Comparison of ENCODE assay signal across 8 mouse cellular contexts in the genomic region with DNA sequence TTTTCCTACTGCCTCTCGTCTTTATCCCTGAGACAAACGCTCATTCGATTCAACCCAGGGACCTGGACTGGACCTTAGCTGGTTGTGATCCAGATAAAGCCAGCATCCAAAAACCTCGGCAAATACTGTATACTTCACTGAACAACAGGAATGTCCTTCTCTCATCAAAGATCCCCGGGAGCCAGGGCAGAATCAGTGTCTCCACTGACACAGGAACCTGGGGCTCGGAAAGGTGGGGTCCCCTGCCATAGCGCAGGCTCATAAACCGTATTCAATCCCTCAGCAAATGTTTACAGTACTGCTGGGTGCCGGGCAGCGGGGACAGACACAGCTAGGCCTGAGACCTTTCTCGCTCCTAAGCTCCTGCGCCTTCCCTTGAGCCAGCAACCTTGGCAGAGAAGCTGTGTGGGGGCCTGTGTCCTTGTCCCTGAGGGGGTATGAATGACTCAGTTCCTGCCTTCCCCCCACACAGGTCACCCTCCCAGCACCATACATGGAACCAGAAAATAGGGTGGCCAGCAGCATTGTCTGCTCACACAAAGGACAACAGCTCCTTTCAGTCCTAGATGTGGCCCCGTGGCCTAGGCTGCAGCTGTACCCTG. TPM values are rescaled to one million over a fixed set of nuclear protein-coding genes. Genes with fewer than 3 reads are reported as not detected.
DNase-seq lines count a peak whose midpoint lies in the region; ATAC-seq lines count a peak whose summit lies in the region.

No protein-coding gene starts in this region.

- H3K4me2 ChIP-seq in intestine, embryonic 14.5 days (ENCODE audit: low read length): no peak overlapping the region
- no peak overlapping the region for H3K4me2 ChIP-seq in intestine, embryonic 15.5 days (replicated peaks)
- H3K4me2 ChIP-seq in midbrain, embryonic 11.5 days: no peak overlapping the region

- 52% methylated on average over 13 of the region's 13 CpGs for WGBS in intestine, embryonic 14.5 days
- 51% methylated on average over 13 of the region's 13 CpGs for WGBS in intestine, embryonic 15.5 days
- WGBS in midbrain, embryonic 11.5 days: 38% methylated on average over 13 of the region's 13 CpGs

- DNase-seq in intestine, embryonic 14.5 days (ENCODE audit: low spot score): no peak
- DNase-seq in adrenal gland, adult 8-10 months: peak; percentile 84
- peak; percentile 28 for DNase-seq in heart, postnatal 4 days
- DNase-seq in midbrain, embryonic 11.5 days (ENCODE audit: low spot score, missing footprints): peak; percentile 92
- no peak for DNase-seq in thymus, adult 18-20 months
- no peak for DNase-seq in spleen, postnatal 14 days (ENCODE audit: low spot score in 2 of 2)
- no peak for DNase-seq in thymus, postnatal 10 days (ENCODE audit: low spot score in 2 of 2)

- no peak overlapping the region for H3K4me3 ChIP-seq in intestine, embryonic 14.5 days (ENCODE audit: low read depth, low read length)
- no peak overlapping the region for H3K4me3 ChIP-seq in intestine, embryonic 15.5 days (replicated peaks)
- no peak overlapping the region for H3K4me3 ChIP-seq in midbrain, embryonic 11.5 days (ENCODE audit: low read depth, low read length)

- peak overlapping the region; percentile 3; the same call in 1 of the 2 replicates for H3K27ac ChIP-seq in intestine, embryonic 14.5 days (ENCODE audit: low read depth)
- no peak overlapping the region for H3K27ac ChIP-seq in intestine, embryonic 15.5 days
- peak overlapping the region; percentile 68 for H3K27ac ChIP-seq in midbrain, embryonic 11.5 days (ENCODE audit: low read depth, low read length)

- peaks cover 59% of the 10 kb centered on the region for H3K36me3 ChIP-seq in intestine, embryonic 14.5 days (ENCODE audit: control insufficient read depth, insufficient read depth, low read length)
- peaks cover 29% of the 10 kb centered on the region for H3K36me3 ChIP-seq in intestine, embryonic 15.5 days
- H3K36me3 ChIP-seq in midbrain, embryonic 11.5 days (ENCODE audit: control insufficient read depth, insufficient read depth, low read length): no peaks in the 10 kb centered on the region

- ATAC-seq in intestine, embryonic 14.5 days (replicated peaks; ENCODE audit: low FRiP score, low TSS enrichment, low read depth): no peak
- no peak for ATAC-seq in intestine, embryonic 15.5 days
- ATAC-seq in midbrain, embryonic 11.5 days (ENCODE audit: low FRiP score): peak; percentile 54

- no peaks in the 10 kb centered on the region for H3K4me1 ChIP-seq in intestine, embryonic 14.5 days (replicated peaks; ENCODE audit: control insufficient read depth, insufficient read depth, low read length)
- peaks cover 6% of the 10 kb centered on the region; the same call in 1 of the 2 replicates for H3K4me1 ChIP-seq in intestine, embryonic 15.5 days (replicated peaks)
- H3K4me1 ChIP-seq in midbrain, embryonic 11.5 days (ENCODE audit: control insufficient read depth, insufficient read depth, low read length): peaks cover 18% of the 10 kb centered on the region

- H3K9ac ChIP-seq in intestine, embryonic 14.5 days (ENCODE audit: low read length): no peak overlapping the region
- H3K9ac ChIP-seq in intestine, embryonic 15.5 days: no peak overlapping the region
- H3K9ac ChIP-seq in midbrain, embryonic 11.5 days (ENCODE audit: low read length): peak overlapping the region; percentile 62

- no peaks in the 10 kb centered on the region for H3K9me3 ChIP-seq in intestine, embryonic 14.5 days (ENCODE audit: control insufficient read depth, low read length)
- no peaks in the 10 kb centered on the region for H3K9me3 ChIP-seq in intestine, embryonic 15.5 days
- no peaks in the 10 kb centered on the region for H3K9me3 ChIP-seq in midbrain, embryonic 11.5 days (ENCODE audit: control insufficient read depth, low read length)

- no peaks in the 10 kb centered on the region for H3K27me3 ChIP-seq in intestine, embryonic 14.5 days (replicated peaks; ENCODE audit: control insufficient read depth, insufficient read depth, low read length)
- no peaks in the 10 kb centered on the region for H3K27me3 ChIP-seq in intestine, embryonic 15.5 days (replicated peaks)
- no peaks in the 10 kb centered on the region for H3K27me3 ChIP-seq in midbrain, embryonic 11.5 days (ENCODE audit: control insufficient read depth, insufficient read depth, low read length)

RNA-seq across cellular contexts. Expression of gene Rps6ka1, which starts 23.1 kb away (rescaled TPM):
- polyA plus RNA-seq in intestine, embryonic 14.5 days (2014; fragmentation: Nextera tagmentation; extraction: Ambion mirVana): 116 and 120 TPM in 2 replicates
- polyA plus RNA-seq in intestine, embryonic 15.5 days (2015; fragmentation: Nextera tagmentation; extraction: Ambion mirVana): 124 and 133 TPM in 2 replicates
- total RNA-seq in adrenal gland, adult 8-10 months (2022): 10 to 100 TPM; 16.4 to 25.7 (median 22.8) TPM
- total RNA-seq in heart, postnatal 4 days (2021): 10 to 100 TPM in 1 of 2 experiments, 1 to 10 TPM in 1; 9.1 to 10.7 TPM
- polyA plus RNA-seq in midbrain, embryonic 11.5 days (2014; fragmentation: Nextera tagmentation; extraction: Ambion mirVana): 22.2 and 25.2 TPM in 2 replicates

Comparison
In these comparisons a context has a peak if more than half of its experiments do, and no peak if none do; other contexts are left out.
1. DNase-seq: peak in adrenal gland, adult 8-10 months (single experiment), heart, postnatal 4 days (single experiment) and midbrain, embryonic 11.5 days (single experiment); none in intestine, embryonic 14.5 days (single experiment), thymus, adult 18-20 months (0 of 2), spleen, postnatal 14 days (0 of 2) and thymus, postnatal 10 days (0 of 2).